Mouse (Mus musculus): ENCODE results near the gene Mettl7b. TPM values are rescaled to one million over a fixed set of nuclear protein-coding genes. Genes with fewer than 3 reads are reported as not detected.

The Mettl7b gene
- polyA plus RNA-seq, 1 experiment from 2014 or later = 0.32 TPM

- Histone ChIP-seq H3K27me3 (no peaks in the 10 kb centered on the region), H3K4me3 (peak overlapping the region; percentile 70), H3K4me2 (peak overlapping the region; percentile 71), H3K36me3 (peaks cover 3% of the 10 kb centered on the region; the same call in 1 of the 2 replicates), H3K4me1 (peaks cover 50% of the 10 kb centered on the region), H3K9ac (peak overlapping the region; percentile 66), H3K9me3 (no peaks in the 10 kb centered on the region), H3K27ac (peak overlapping the region; percentile 95)
- under 1% methylated on average over 42 of the region's 42 CpGs for WGBS
- ATAC-seq (ENCODE audit: insufficient number of reproducible peaks, low FRiP score, low TSS enrichment, low read depth) = peak; percentile 87
These were observed 37.6 kb downstream of the Mettl7b start for GRCm38 (mm10) chr10:128923013-128923691.

DNA sequence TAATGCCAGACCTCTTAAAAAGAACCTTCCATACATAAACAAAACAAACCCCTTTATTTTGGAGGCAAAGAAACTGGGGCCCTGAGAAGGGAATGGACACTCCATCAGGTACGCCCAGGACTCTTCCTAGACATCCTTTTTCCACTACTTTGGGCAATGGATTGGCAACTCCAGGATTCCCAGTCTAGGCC is 38.1 kb downstream of the Mettl7b start, which contains the start of gene Rdh5:
Gene Rdh5 (minus strand): TSS at position 67 of the 191 bp plus-strand sequence.
- H3K9ac ChIP-seq = peak within 1 kb of the TSS; percentile 66
- no peak for ATAC-seq (ENCODE audit: insufficient number of reproducible peaks, low FRiP score, low TSS enrichment, low read depth)
- H3K27ac ChIP-seq = peak within 1 kb of the TSS; percentile 95
- H3K4me2 ChIP-seq = peak within 1 kb of the TSS; percentile 71
- H3K36me3 ChIP-seq = peaks cover 8% of the 10 kb centered on the region
- H3K4me3 ChIP-seq = peak within 1 kb of the TSS; percentile 70
- H3K4me1 ChIP-seq = peaks cover 50% of the 10 kb centered on the region
- 15% methylated on average over 1 of the region's 1 CpGs for WGBS
- H3K9me3 ChIP-seq = no peaks in the 10 kb centered on the region
- no peaks in the 10 kb centered on the region for H3K27me3 ChIP-seq

DNA sequence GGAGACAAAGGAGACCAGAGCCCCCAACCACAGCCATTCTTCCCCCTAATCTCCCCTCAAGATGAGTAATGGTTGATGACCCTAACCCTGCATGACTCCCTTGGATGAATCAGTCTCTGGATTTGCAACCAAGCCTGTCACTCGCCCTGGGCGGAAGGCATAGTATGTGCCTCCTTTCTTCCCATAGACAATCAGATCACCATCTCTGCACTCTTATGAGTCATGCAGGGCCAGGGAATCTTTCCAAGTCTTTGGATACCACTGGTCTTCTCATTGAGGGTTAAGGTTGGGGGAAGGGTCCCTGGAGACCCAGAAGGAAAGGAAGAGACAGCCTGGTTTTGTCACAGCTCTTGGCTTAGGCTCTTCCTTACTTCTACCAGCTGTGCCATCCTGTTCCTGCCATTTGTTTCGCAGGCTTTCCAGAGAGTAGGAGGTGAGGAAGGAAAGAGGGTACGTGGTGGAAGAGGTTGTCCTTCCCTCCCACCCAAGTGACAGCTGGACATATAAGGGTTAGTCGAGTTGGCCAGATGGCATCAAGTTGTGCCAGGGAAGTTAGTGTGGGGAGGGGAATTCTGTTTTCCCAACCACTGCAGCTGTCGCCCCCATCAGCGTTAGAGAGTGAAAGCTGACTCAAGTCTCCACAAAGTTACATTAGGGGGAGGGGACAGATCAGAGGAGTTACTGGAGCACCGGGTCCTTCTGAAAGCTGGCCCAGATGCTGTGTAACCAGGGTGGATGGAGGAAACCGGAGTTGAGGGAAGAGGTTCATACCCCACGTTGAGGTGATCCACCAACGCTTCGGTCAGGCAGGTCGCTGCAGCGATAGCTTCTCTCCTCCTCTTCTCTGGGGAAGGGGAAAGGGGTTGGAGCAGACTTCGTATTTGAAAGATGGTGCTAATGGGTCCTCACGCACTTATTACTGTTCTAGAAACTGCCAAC is 38.6 kb downstream of the Mettl7b start:
- WGBS = 72% methylated on average over 16 of the region's 16 CpGs
- H3K27ac ChIP-seq = peak overlapping the region; percentile 95

DNA sequence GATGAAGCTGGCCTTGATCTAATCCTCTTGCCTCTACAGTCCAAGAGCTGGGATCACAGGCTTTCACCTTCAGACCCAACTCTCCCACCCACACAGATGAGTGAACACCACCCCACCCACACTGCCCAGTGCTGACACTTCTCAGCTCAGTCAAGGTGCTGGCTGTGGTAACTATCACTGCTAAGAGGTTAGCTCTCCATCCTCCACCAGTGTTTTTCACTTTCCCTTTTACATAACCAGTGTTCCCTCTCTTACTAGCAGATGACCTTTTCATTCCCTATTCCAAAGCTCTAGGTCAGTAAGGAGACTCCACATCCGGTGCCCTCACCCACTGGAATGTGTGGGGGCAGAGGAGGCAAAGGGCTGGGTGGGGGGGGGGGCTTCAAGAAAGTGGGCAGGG is 39.5 kb downstream of the Mettl7b start:
- H3K9ac ChIP-seq = no peak overlapping the region
- no peaks in the 10 kb centered on the region for H3K27me3 ChIP-seq
- no peak for ATAC-seq (ENCODE audit: insufficient number of reproducible peaks, low FRiP score, low TSS enrichment, low read depth)
- peaks cover 22% of the 10 kb centered on the region for H3K36me3 ChIP-seq
- H3K4me3 ChIP-seq = no peak overlapping the region
- H3K9me3 ChIP-seq = no peaks in the 10 kb centered on the region
- H3K4me2 ChIP-seq = no peak overlapping the region
- WGBS = 57% methylated on average over 1 of the region's 1 CpGs
- H3K4me1 ChIP-seq = peaks cover 50% of the 10 kb centered on the region
- peak overlapping the region; percentile 67 for H3K27ac ChIP-seq

More for the DNA sequence above, 38.6 kb downstream of the Mettl7b start:
- Histone ChIP-seq H3K27me3 (no peaks in the 10 kb centered on the region), H3K36me3 (peaks cover 13% of the 10 kb centered on the region), H3K9ac (peak overlapping the region; percentile 66; the same call in 1 of the 2 replicates), H3K4me2 (peak overlapping the region; percentile 71), H3K4me1 (peaks cover 50% of the 10 kb centered on the region), H3K4me3 (peak overlapping the region; percentile 70), H3K9me3 (no peaks in the 10 kb centered on the region)
- no peak; the same call in 1 of the 2 replicates for ATAC-seq (ENCODE audit: insufficient number of reproducible peaks, low FRiP score, low TSS enrichment, low read depth)

DNA sequence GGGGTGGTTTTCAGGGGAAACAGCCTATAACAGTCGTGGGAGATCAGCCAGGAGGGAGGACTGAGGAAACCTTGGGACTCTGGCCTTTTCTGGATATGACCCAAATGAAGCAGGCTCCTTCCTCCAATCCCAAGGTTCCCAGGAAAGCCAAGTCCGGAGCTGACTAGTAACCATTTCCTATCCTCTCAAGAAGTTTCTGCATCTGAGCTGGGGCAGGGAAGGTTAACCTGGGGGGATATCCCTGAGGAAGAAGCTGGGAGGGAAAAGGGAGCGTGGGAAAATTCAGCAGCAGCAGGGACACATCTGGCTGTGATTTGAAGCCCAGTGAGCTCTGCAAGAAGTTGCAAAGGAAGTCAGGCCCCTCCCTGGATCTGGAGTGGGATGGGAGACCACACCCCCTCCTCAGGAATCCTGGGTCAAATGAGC is 40.0 kb downstream of the Mettl7b start:
- Histone ChIP-seq H3K9me3 (no peaks in the 10 kb centered on the region), H3K4me2 (peak overlapping the region; percentile 4; the same call in 1 of the 2 replicates), H3K27me3 (no peaks in the 10 kb centered on the region), H3K4me3 (no peak overlapping the region), H3K9ac (no peak overlapping the region), H3K36me3 (peaks cover 26% of the 10 kb centered on the region), H3K27ac (peak overlapping the region; percentile 67), H3K4me1 (peaks cover 50% of the 10 kb centered on the region)
- WGBS = 26% methylated on average over 3 of the region's 3 CpGs
- no peak for ATAC-seq (ENCODE audit: insufficient number of reproducible peaks, low FRiP score, low TSS enrichment, low read depth)

- Histone ChIP-seq H3K27me3 (no peaks in the 10 kb centered on the region), H3K27ac (peak overlapping the region; percentile 67), H3K4me3 (no peak overlapping the region), H3K36me3 (peaks cover 34% of the 10 kb centered on the region), H3K4me1 (peaks cover 50% of the 10 kb centered on the region), H3K9me3 (no peaks in the 10 kb centered on the region), H3K9ac (no peak overlapping the region), H3K4me2 (no peak overlapping the region)
- ATAC-seq (ENCODE audit: insufficient number of reproducible peaks, low FRiP score, low TSS enrichment, low read depth) = no peak
- 78% methylated on average over 7 of the region's 7 CpGs for WGBS
These were observed 40.8 kb downstream of the Mettl7b start for GRCm38 (mm10) chr10:128919966-128920365.

- Histone ChIP-seq H3K4me1 (peaks cover 49% of the 10 kb centered on the region), H3K4me3 (no peak overlapping the region), H3K9ac (no peak overlapping the region), H3K27me3 (no peaks in the 10 kb centered on the region), H3K4me2 (no peak overlapping the region), H3K27ac (peak overlapping the region; percentile 67), H3K9me3 (no peaks in the 10 kb centered on the region), H3K36me3 (peaks cover 41% of the 10 kb centered on the region)
- ATAC-seq (ENCODE audit: insufficient number of reproducible peaks, low FRiP score, low TSS enrichment, low read depth) = no peak
- WGBS = 30% methylated on average over 6 of the region's 6 CpGs
These were observed 41.6 kb downstream of the Mettl7b start for GRCm38 (mm10) chr10:128919203-128919631.

- ATAC-seq (ENCODE audit: insufficient number of reproducible peaks, low FRiP score, low TSS enrichment, low read depth) = no peak
- Histone ChIP-seq H3K9ac (no peak overlapping the region), H3K9me3 (no peaks in the 10 kb centered on the region), H3K4me1 (peaks cover 50% of the 10 kb centered on the region), H3K27ac (peak overlapping the region; percentile 67), H3K27me3 (no peaks in the 10 kb centered on the region), H3K4me3 (no peak overlapping the region), H3K4me2 (no peak overlapping the region), H3K36me3 (peaks cover 51% of the 10 kb centered on the region)
- 69% methylated on average over 7 of the region's 7 CpGs for WGBS
These were observed 42.5 kb downstream of the Mettl7b start for GRCm38 (mm10) chr10:128918246-128918645.

- H3K36me3 ChIP-seq = peaks cover 56% of the 10 kb centered on the region
- no peaks in the 10 kb centered on the region for H3K9me3 ChIP-seq
- H3K4me1 ChIP-seq = peaks cover 50% of the 10 kb centered on the region
- H3K27ac ChIP-seq = no peak overlapping the region
- H3K4me3 ChIP-seq = no peak overlapping the region
- no peaks in the 10 kb centered on the region for H3K27me3 ChIP-seq
- H3K9ac ChIP-seq = no peak overlapping the region
- no peak overlapping the region for H3K4me2 ChIP-seq
- WGBS = 90% methylated on average over 6 of the region's 6 CpGs
- ATAC-seq (ENCODE audit: insufficient number of reproducible peaks, low FRiP score, low TSS enrichment, low read depth) = no peak
These were observed 43.4 kb downstream of the Mettl7b start for GRCm38 (mm10) chr10:128917400-128917799.

- Histone ChIP-seq H3K9ac (no peak overlapping the region), H3K36me3 (peaks cover 56% of the 10 kb centered on the region), H3K4me1 (peaks cover 50% of the 10 kb centered on the region), H3K9me3 (no peaks in the 10 kb centered on the region), H3K4me3 (no peak overlapping the region), H3K27me3 (no peaks in the 10 kb centered on the region), H3K4me2 (no peak overlapping the region), H3K27ac (no peak overlapping the region)
- WGBS = 78% methylated on average over 3 of the region's 3 CpGs
- no peak for ATAC-seq (ENCODE audit: insufficient number of reproducible peaks, low FRiP score, low TSS enrichment, low read depth)
These were observed 44.1 kb downstream of the Mettl7b start for GRCm38 (mm10) chr10:128916665-128917064.

GRCm38 (mm10) chr10:128915550-128915949 is 45.2 kb downstream of the Mettl7b start:
- 92% methylated on average over 2 of the region's 2 CpGs for WGBS

GRCm38 (mm10) chr10:128913696-128914095 is 47.1 kb downstream of the Mettl7b start:
- no peak overlapping the region for H3K27ac ChIP-seq
- 84% methylated on average over 12 of the region's 12 CpGs for WGBS
- no peaks in the 10 kb centered on the region for H3K27me3 ChIP-seq
- no peak for ATAC-seq (ENCODE audit: insufficient number of reproducible peaks, low FRiP score, low TSS enrichment, low read depth)
- H3K4me2 ChIP-seq = no peak overlapping the region
- H3K4me3 ChIP-seq = no peak overlapping the region
- H3K36me3 ChIP-seq = peaks cover 60% of the 10 kb centered on the region
- H3K9me3 ChIP-seq = no peaks in the 10 kb centered on the region
- H3K4me1 ChIP-seq = peaks cover 40% of the 10 kb centered on the region
- H3K9ac ChIP-seq = no peak overlapping the region

More at GRCm38 (mm10) chr10:128915550-128915949, 45.2 kb downstream of the Mettl7b start:
- H3K27ac ChIP-seq = no peak overlapping the region
- H3K4me1 ChIP-seq = peaks cover 50% of the 10 kb centered on the region
- ATAC-seq (ENCODE audit: insufficient number of reproducible peaks, low FRiP score, low TSS enrichment, low read depth) = no peak
- H3K27me3 ChIP-seq = no peaks in the 10 kb centered on the region
- no peak overlapping the region for H3K4me2 ChIP-seq
- no peaks in the 10 kb centered on the region for H3K9me3 ChIP-seq
- peaks cover 60% of the 10 kb centered on the region for H3K36me3 ChIP-seq
- no peak overlapping the region for H3K4me3 ChIP-seq
- no peak overlapping the region for H3K9ac ChIP-seq

Data from limb, embryonic 15.5 days (tissue).